Mouse (Mus musculus): ENCODE measurements around the gene Cryab.

The Cryab gene

DNA sequence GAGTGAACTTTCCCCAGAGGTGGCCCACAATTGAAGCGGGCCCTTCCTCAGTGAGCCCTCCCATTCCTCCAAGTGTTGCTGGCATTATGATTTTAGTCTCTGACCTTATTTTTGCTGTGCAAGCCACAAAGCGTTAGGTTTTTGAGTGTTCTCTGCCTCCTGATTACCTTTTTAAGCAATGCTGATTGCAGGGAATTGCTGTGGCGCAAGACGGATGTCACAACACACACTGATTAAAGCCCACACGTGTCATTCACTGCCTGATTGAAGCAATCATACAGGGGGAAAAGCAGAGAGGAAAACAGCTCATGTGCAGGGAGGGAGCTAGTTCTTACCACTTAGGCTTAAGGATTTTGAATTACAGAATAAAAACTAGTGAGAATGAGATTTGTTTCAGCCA, 47.2 kb downstream of the Cryab start:
- DNase-seq, result no peak

DNA sequence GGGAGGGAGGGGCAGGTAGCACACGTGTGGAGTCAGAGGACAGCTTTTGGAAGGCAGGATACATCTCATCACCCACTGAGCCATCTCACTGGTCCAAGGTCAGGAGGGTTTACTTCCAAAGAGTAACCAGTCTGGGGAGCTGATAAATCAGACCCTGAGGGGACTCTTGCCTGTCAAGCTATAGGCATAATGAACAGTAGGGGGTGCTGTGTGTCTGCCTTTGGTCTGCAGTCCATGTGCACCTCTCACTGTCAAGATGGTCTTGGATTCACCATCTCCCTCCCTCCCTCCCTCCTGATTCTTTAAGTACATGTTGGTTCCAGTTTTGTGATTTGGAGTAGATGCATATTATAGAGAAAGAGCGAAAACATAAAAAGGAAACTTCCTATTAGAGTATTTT, 49.9 kb downstream of the Cryab start:
- DNase-seq, result peak; percentile 60

DNA sequence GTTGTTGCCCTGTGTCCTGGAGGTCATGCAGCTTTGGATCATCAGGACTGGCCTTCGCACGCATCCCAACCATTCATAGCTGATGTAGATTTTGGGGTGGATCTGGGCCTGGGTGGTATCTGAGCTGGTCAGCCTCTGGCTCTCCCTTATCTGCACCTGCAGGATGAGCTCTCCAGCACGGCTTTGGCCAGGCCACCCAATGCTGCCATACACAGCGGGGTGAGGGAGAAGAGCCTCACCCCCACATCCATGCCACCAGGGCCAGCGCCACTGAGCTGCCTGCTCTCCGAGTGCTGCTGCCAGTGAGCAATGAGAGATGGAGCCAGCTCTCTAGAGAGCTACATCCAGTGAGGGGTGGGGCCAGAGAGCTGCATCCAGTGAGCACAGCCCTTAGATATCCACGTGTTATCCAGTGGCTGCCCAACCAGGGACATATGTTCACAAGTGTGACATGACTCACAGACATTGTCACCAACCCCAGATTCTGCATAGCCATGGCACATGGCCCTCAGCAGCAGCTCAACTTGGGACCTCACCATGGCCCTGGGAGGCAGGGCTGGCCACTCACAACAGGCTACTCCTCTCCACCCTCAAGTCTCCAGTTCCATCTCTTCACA, 52.0 kb downstream of the Cryab start:
- no peak for DNase-seq

All from kidney, postnatal 10 days (tissue).